Mouse (Mus musculus) stomach, embryonic 14.5 days (tissue): ENCODE measurements around the gene Gltpd2. TPM values are rescaled to one million over a fixed set of nuclear protein-coding genes. Genes with fewer than 3 reads are reported as not detected.

Experiments
- ATAC-seq: fragments of 200-750 bp; cut with Nextera tagmentation; 2 replicates; pipeline ENCODE4 v1.8.0; 2017; ENCODE audit warnings: low read depth, moderate TSS enrichment; ENCODE audit not compliant: insufficient number of reproducible peaks, insufficient read depth, low FRiP score
- H3K27ac ChIP-seq: fragments of 300-500 bp; sonication (generic); 2 replicates; pipeline ENCODE4 v1.5.1; 2014; ENCODE audit warnings: mild to moderate bottlenecking, low read length, moderate library complexity, mixed read lengths
- H3K27me3 ChIP-seq: fragments of 300-500 bp; sonication (generic); 2 replicates; pipeline ENCODE4 v1.6.1; 2014; ENCODE audit warnings: low read length, control low read depth, mixed read lengths; ENCODE audit not compliant: control insufficient read depth, insufficient read depth
- H3K36me3 ChIP-seq: fragments of 300-500 bp; sonication (generic); 2 replicates; pipeline ENCODE4 v1.6.1; 2014; ENCODE audit warnings: mild to moderate bottlenecking, control low read depth, low read length, moderate library complexity, mixed read lengths; ENCODE audit not compliant: control insufficient read depth, insufficient read depth
- H3K4me1 ChIP-seq: fragments of 300-500 bp; sonication (generic); 2 replicates; pipeline ENCODE4 v1.6.1; 2014; ENCODE audit warnings: low read length, control low read depth, mixed read lengths; ENCODE audit not compliant: control insufficient read depth, insufficient read depth
- H3K4me2 ChIP-seq: fragments of 300-500 bp; sonication (generic); replicated peaks from 2 replicates; pipeline ENCODE4 v1.6.1; 2014; ENCODE audit warnings: low read depth, low read length, control low read depth
- H3K4me3 ChIP-seq: fragments of 300-500 bp; sonication (generic); 2 replicates; pipeline ENCODE4 v1.5.1; 2014; ENCODE audit warnings: low read depth, low read length, control low read depth
- H3K9ac ChIP-seq: fragments of 300-500 bp; sonication (generic); replicated peaks from 2 replicates; pipeline ENCODE4 v1.6.1; 2014; ENCODE audit warnings: low read depth, mild to moderate bottlenecking, control low read depth, low read length, moderate library complexity, mixed read lengths
- H3K9me3 ChIP-seq: fragments of 300-500 bp; sonication (generic); 2 replicates; pipeline ENCODE4 v1.6.1; 2016; ENCODE audit warnings: low read depth, low read length, control low read depth; ENCODE audit not compliant: control insufficient read depth
- WGBS: fragments of 180-500 bp; shearing (Covaris S2); extraction: QIAGEN DNeasy Blood & Tissue Kit; methylation state at CpG from one replicate; pipeline ENCODE4 v1.1.7; 2014; 5-methylcytosine and 5-hydroxymethylcytosine counted together
- polyA plus RNA-seq: library from polyadenylated mRNA; unstranded; fragments of >200 nt; fragmentation: Nextera tagmentation; extraction: Ambion mirVana; gene quantifications from 2 replicates; pipeline ENCODE4 v1.2.1, GENCODE M21; 2014

The Gltpd2 gene
- polyA plus RNA-seq, 1 experiment from 2014 or later = 0.81 TPM

GRCm38 (mm10) chr11:70562287-70562994 is 43.4 kb downstream of the Gltpd2 start, which contains the start of gene Mink1:
Mink1 (plus strand) TSS chr11:70562881.
- H3K4me1 ChIP-seq = peaks cover 8% of the 10 kb centered on the region; the same call in 1 of the 2 replicates
- H3K9me3 ChIP-seq = no peaks in the 10 kb centered on the region
- ATAC-seq = peak; percentile 87
- no peaks in the 10 kb centered on the region; the same call in 1 of the 2 replicates for H3K36me3 ChIP-seq
- H3K4me3 ChIP-seq = peak within 1 kb of the TSS; percentile 91
- H3K4me2 ChIP-seq = peak within 1 kb of the TSS; percentile 82
- H3K27ac ChIP-seq = peak within 1 kb of the TSS; percentile 86
- no peaks in the 10 kb centered on the region for H3K27me3 ChIP-seq
- peak within 1 kb of the TSS; percentile 83 for H3K9ac ChIP-seq
- WGBS = under 1% methylated on average over 54 of the region's 57 CpGs

GRCm38 (mm10) chr11:70562995-70563469 is 44.0 kb downstream of the Gltpd2 start:
- no peaks in the 10 kb centered on the region for H3K9me3 ChIP-seq
- no peaks in the 10 kb centered on the region for H3K27me3 ChIP-seq
- peak overlapping the region; percentile 83 for H3K9ac ChIP-seq
- peak overlapping the region; percentile 82 for H3K4me2 ChIP-seq
- peak overlapping the region; percentile 86 for H3K27ac ChIP-seq
- no peak; the same call in 1 of the 2 replicates for ATAC-seq
- peak overlapping the region; percentile 91 for H3K4me3 ChIP-seq
- H3K4me1 ChIP-seq = peaks cover 8% of the 10 kb centered on the region; the same call in 1 of the 2 replicates
- WGBS = 0% methylated on average over 19 of the region's 31 CpGs
- H3K36me3 ChIP-seq = no peaks in the 10 kb centered on the region; the same call in 1 of the 2 replicates

- peak overlapping the region; percentile 91 for H3K4me3 ChIP-seq
- 1% methylated on average over 25 of the region's 25 CpGs for WGBS
- ATAC-seq = no peak
Observed at GRCm38 (mm10) chr11:70563470-70564275, 44.7 kb downstream of the Gltpd2 start.

GRCm38 (mm10) chr11:70564276-70564873 is 45.4 kb downstream of the Gltpd2 start:
- H3K36me3 ChIP-seq = no peaks in the 10 kb centered on the region; the same call in 1 of the 2 replicates
- H3K4me1 ChIP-seq = peaks cover 8% of the 10 kb centered on the region; the same call in 1 of the 2 replicates
- peak overlapping the region; percentile 86 for H3K27ac ChIP-seq
- H3K9ac ChIP-seq = no peak overlapping the region
- H3K4me2 ChIP-seq = peak overlapping the region; percentile 82
- no peaks in the 10 kb centered on the region for H3K9me3 ChIP-seq
- H3K4me3 ChIP-seq = peak overlapping the region; percentile 91
- ATAC-seq = no peak
- 16% methylated on average over 4 of the region's 4 CpGs for WGBS
- H3K27me3 ChIP-seq = no peaks in the 10 kb centered on the region

More at GRCm38 (mm10) chr11:70563470-70564275, 44.7 kb downstream of the Gltpd2 start:
- Histone ChIP-seq H3K4me1 (peaks cover 8% of the 10 kb centered on the region; the same call in 1 of the 2 replicates), H3K9ac (peak overlapping the region; percentile 83), H3K9me3 (no peaks in the 10 kb centered on the region), H3K27ac (peak overlapping the region; percentile 86), H3K36me3 (no peaks in the 10 kb centered on the region; the same call in 1 of the 2 replicates), H3K27me3 (no peaks in the 10 kb centered on the region), H3K4me2 (peak overlapping the region; percentile 82)

GRCm38 (mm10) chr11:70566586-70566985 is 47.6 kb downstream of the Gltpd2 start:
- no peaks in the 10 kb centered on the region for H3K9me3 ChIP-seq
- H3K4me2 ChIP-seq = no peak overlapping the region
- no peak overlapping the region for H3K9ac ChIP-seq
- WGBS = 70% methylated on average over 7 of the region's 7 CpGs
- ATAC-seq = no peak
- no peak overlapping the region for H3K27ac ChIP-seq
- no peak overlapping the region for H3K4me3 ChIP-seq
- peaks cover 13% of the 10 kb centered on the region; the same call in 1 of the 2 replicates for H3K4me1 ChIP-seq
- no peaks in the 10 kb centered on the region; the same call in 1 of the 2 replicates for H3K36me3 ChIP-seq
- H3K27me3 ChIP-seq = no peaks in the 10 kb centered on the region

Other genes starting within 250 kb of the Gltpd2 start
- gene Alox12e, start 196.6 kb upstream of the Gltpd2 start, polyA plus RNA-seq = not detected in 2 replicates
- 2.4 and 4.1 TPM in 2 replicates for gene Alox15, start 167.2 kb upstream of the Gltpd2 start, polyA plus RNA-seq
- 31.6 and 34.4 TPM in 2 replicates for gene Pelp1, start 109.2 kb upstream of the Gltpd2 start, polyA plus RNA-seq
- gene Arrb2, start 86.6 kb upstream of the Gltpd2 start, polyA plus RNA-seq = 15.9 and 17.2 TPM in 2 replicates
- gene Med11, start 67.3 kb upstream of the Gltpd2 start, polyA plus RNA-seq = 48.6 and 49.8 TPM in 2 replicates
- 0.39 and 0.50 TPM in 2 replicates for gene Zmynd15, start 59.8 kb upstream of the Gltpd2 start, polyA plus RNA-seq
- gene Cxcl16, start 59.2 kb upstream of the Gltpd2 start, polyA plus RNA-seq = 7.8 and 8.6 TPM in 2 replicates
- 38.6 and 45.2 TPM in 2 replicates for gene Tm4sf5, start 14.0 kb upstream of the Gltpd2 start, polyA plus RNA-seq
- gene Vmo1, start 4.6 kb upstream of the Gltpd2 start, polyA plus RNA-seq = 0.39 TPM in 1 of 2 replicates, not detected in the other
- gene Psmb6, start 6.2 kb downstream of the Gltpd2 start, polyA plus RNA-seq = 709 and 761 TPM in 2 replicates
- not detected in 2 replicates for gene Gm40193, start 13.7 kb downstream of the Gltpd2 start, polyA plus RNA-seq
- gene Pld2, start 20.9 kb downstream of the Gltpd2 start, polyA plus RNA-seq = 11.6 and 13.0 TPM in 2 replicates
- 23.0 and 23.9 TPM in 2 replicates for gene Mink1, start 43.7 kb downstream of the Gltpd2 start, polyA plus RNA-seq
- gene 4930544D05Rik, start 96.7 kb downstream of the Gltpd2 start, polyA plus RNA-seq = not detected in 2 replicates
- not detected in 2 replicates for gene Chrne, start 100.0 kb downstream of the Gltpd2 start, polyA plus RNA-seq
- gene Gp1ba, start 119.9 kb downstream of the Gltpd2 start, polyA plus RNA-seq = 0.21 and 0.22 TPM in 2 replicates
- gene Rnf167, start 128.0 kb downstream of the Gltpd2 start, polyA plus RNA-seq = 118 and 120 TPM in 2 replicates
- gene Slc25a11, start 128.3 kb downstream of the Gltpd2 start, polyA plus RNA-seq = 151 and 157 TPM in 2 replicates
- gene Pfn1, start 135.4 kb downstream of the Gltpd2 start, polyA plus RNA-seq = 2,006 and 2,065 TPM in 2 replicates
- 12.3 and 14.5 TPM in 2 replicates for gene Eno3, start 138.0 kb downstream of the Gltpd2 start, polyA plus RNA-seq
- 147 and 170 TPM in 2 replicates for gene Spag7, start 150.2 kb downstream of the Gltpd2 start, polyA plus RNA-seq
- 16.1 and 19.2 TPM in 2 replicates for gene Camta2, start 168.9 kb downstream of the Gltpd2 start, polyA plus RNA-seq
- gene Inca1, start 181.0 kb downstream of the Gltpd2 start, polyA plus RNA-seq = 1.0 and 1.9 TPM in 2 replicates
- 9.0 and 11.8 TPM in 2 replicates for gene Kif1c, start 181.4 kb downstream of the Gltpd2 start, polyA plus RNA-seq
- gene Zfp3, start 245.0 kb downstream of the Gltpd2 start, polyA plus RNA-seq = 4.5 and 7.0 TPM in 2 replicates